Mouse (Mus musculus) heart, embryonic 12.5 days (tissue): ENCODE measurements around the gene Cntrob. TPM values are rescaled to one million over a fixed set of nuclear protein-coding genes. Genes with fewer than 3 reads are reported as not detected.
A peak's percentile ranks its signal among the peaks of the same experiment; 100 is the strongest.

Experiments used
- ATAC-seq: fragments of 200-750 bp; cut with Nextera tagmentation; 2 replicates; pipeline ENCODE4 v1.8.0; 2017; ENCODE audit warnings: moderate TSS enrichment, moderate library complexity; ENCODE audit not compliant: insufficient number of reproducible peaks, low FRiP score
- H3K27ac ChIP-seq: fragments of 300-500 bp; sonication (generic); 2 replicates; pipeline ENCODE4 v1.5.1; 2016; ENCODE audit warnings: mild to moderate bottlenecking, moderate library complexity; ENCODE audit not compliant: poor library complexity, severe bottlenecking
- H3K27me3 ChIP-seq: fragments of 300-500 bp; sonication (generic); replicated peaks from 2 replicates; pipeline ENCODE4 v1.6.1; 2016; ENCODE audit warnings: mild to moderate bottlenecking, moderate library complexity
- H3K36me3 ChIP-seq: fragments of 300-500 bp; sonication (generic); 2 replicates; pipeline ENCODE4 v1.6.1; 2016; ENCODE audit warnings: mild to moderate bottlenecking, moderate library complexity
- H3K4me1 ChIP-seq: fragments of 300-500 bp; sonication (generic); replicated peaks from 2 replicates; pipeline ENCODE4 v1.6.1; 2016; ENCODE audit warnings: mild to moderate bottlenecking
- H3K4me2 ChIP-seq: fragments of 300-500 bp; sonication (generic); 2 replicates; pipeline ENCODE4 v1.6.1; 2016; ENCODE audit warnings: mild to moderate bottlenecking, moderate library complexity
- H3K4me3 ChIP-seq: fragments of 300-500 bp; sonication (generic); 2 replicates; pipeline ENCODE4 v1.5.1; 2016; ENCODE audit warnings: mild to moderate bottlenecking
- H3K9ac ChIP-seq: fragments of 300-500 bp; sonication (generic); 2 replicates; pipeline ENCODE4 v1.6.1; 2016; ENCODE audit warnings: mild to moderate bottlenecking, moderate library complexity
- H3K9me3 ChIP-seq: fragments of 300-500 bp; sonication (generic); replicated peaks from 2 replicates; pipeline ENCODE4 v1.6.1; 2016; ENCODE audit warnings: mild to moderate bottlenecking, moderate library complexity
- WGBS: fragments of 180-500 bp; shearing (Covaris S2); methylation state at CpG from one replicate; pipeline ENCODE4 v1.1.7; 2016; 5-methylcytosine and 5-hydroxymethylcytosine counted together
- polyA plus RNA-seq: library from polyadenylated mRNA; unstranded; fragments of >200 nt; fragmentation: Nextera tagmentation; extraction: Ambion mirVana; gene quantifications from 2 replicates; pipeline ENCODE4 v1.2.1, GENCODE M21; 2016

Cntrob gene
- 18.6 and 21.8 TPM in 2 replicates for polyA plus RNA-seq

DNA sequence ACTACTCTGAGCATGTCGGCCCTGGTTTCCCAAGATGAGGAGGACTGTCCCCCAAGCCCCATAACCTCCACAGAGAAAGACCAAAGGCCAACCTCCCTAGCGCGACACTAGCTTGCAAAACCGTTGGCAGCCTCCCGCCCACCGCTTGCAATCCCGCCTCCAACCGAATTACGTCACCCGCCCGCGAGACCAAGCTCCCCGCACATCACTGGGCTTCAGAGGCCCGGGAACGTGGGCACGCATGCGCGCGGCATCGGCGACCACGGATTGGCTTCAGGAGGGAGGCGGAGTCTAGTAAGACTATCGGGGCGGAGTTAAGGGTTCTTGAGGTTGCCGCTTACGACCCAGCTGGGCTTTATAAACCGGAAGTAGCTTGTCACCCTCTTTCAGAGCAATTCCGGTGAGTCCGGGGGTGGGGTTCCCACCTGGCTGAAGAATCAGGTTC is at the start of gene Cntrob, which contains the start of gene Trappc1:
Gene Cntrob (minus strand): TSS at position 109 of the 445 bp plus-strand sequence.
Gene Trappc1 (plus strand): TSS at position 314 of the 445 bp plus-strand sequence.
- Histone ChIP-seq H3K4me3 (peak within 1 kb of the TSS; percentile 61), H3K9ac (peak within 1 kb of the TSS; percentile 83), H3K4me1 (peaks cover 43% of the 10 kb centered on the region), H3K27ac (peak within 1 kb of the TSS; percentile 83), H3K27me3 (peaks cover 19% of the 10 kb centered on the region), H3K9me3 (no peaks in the 10 kb centered on the region), H3K36me3 (peaks cover 21% of the 10 kb centered on the region), H3K4me2 (peak within 1 kb of the TSS; percentile 87)
- WGBS, result under 1% methylated on average over 30 of the region's 30 CpGs
- peak; percentile 95 for ATAC-seq

- Histone ChIP-seq H3K27me3 (no peaks in the 10 kb centered on the region), H3K9me3 (no peaks in the 10 kb centered on the region), H3K27ac (peak overlapping the region; percentile 72), H3K9ac (no peak overlapping the region), H3K4me2 (0 out of 2 replicates have a peak overlapping the region, but pooled peaks have one; percentile 42), H3K4me3 (no peak overlapping the region), H3K36me3 (peaks cover 8% of the 10 kb centered on the region), H3K4me1 (peaks cover 37% of the 10 kb centered on the region)
- no peak for ATAC-seq
- 58% methylated on average over 3 of the region's 3 CpGs for WGBS
Measured at GRCm38 (mm10) chr11:69372780-69373170, 49.2 kb upstream of the Cntrob start.

GRCm38 (mm10) chr11:69372056-69372779 is 48.6 kb upstream of the Cntrob start:
- Histone ChIP-seq H3K4me3 (peak overlapping the region; percentile 3; the same call in 1 of the 2 replicates), H3K9me3 (no peaks in the 10 kb centered on the region), H3K9ac (peak overlapping the region; percentile 23)

GRCm38 (mm10) chr11:69371601-69372000 is 48.0 kb upstream of the Cntrob start:
- ATAC-seq, result no peak
- Histone ChIP-seq H3K9ac (no peak overlapping the region), H3K4me2 (peak overlapping the region; percentile 42)

More at GRCm38 (mm10) chr11:69372056-69372779, 48.6 kb upstream of the Cntrob start:
- Histone ChIP-seq H3K27me3 (no peaks in the 10 kb centered on the region), H3K36me3 (peaks cover 8% of the 10 kb centered on the region), H3K4me1 (peaks cover 43% of the 10 kb centered on the region), H3K4me2 (peak overlapping the region; percentile 42), H3K27ac (peak overlapping the region; percentile 72)
- WGBS, result 13% methylated on average over 12 of the region's 12 CpGs
- ATAC-seq, result no peak

DNA sequence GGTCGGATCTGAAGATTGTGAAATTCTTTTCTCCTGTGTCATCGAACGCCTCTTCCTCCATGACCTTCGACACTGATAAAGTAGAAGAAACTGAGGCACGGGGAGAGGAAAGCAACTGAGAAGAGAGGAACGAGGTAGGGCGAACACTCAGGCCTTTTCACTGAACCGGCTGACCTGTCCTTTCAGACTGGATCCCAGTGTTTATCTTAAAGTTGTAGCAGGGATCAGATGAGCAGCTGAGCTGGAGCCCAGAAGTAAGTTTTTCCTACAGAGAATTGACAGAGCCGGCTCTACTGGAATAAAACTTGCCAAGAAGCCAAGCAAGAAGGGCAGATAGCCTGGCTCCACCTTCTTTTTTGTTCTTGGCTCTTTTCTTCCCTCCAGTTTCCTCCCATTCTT is 47.2 kb upstream of the Cntrob start:
- no peaks in the 10 kb centered on the region for H3K27me3 ChIP-seq
- no peak for ATAC-seq
- no peak overlapping the region for H3K9ac ChIP-seq
- peak overlapping the region; percentile 72 for H3K27ac ChIP-seq
- H3K36me3 ChIP-seq, result peaks cover 8% of the 10 kb centered on the region; the same call in 1 of the 2 replicates
- WGBS, result 21% methylated on average over 9 of the region's 9 CpGs
- H3K4me1 ChIP-seq, result peaks cover 48% of the 10 kb centered on the region
- no peaks in the 10 kb centered on the region for H3K9me3 ChIP-seq
- peak overlapping the region; percentile 29; the same call in 1 of the 2 replicates for H3K4me2 ChIP-seq
- H3K4me3 ChIP-seq, result no peak overlapping the region

More at GRCm38 (mm10) chr11:69371601-69372000, 48.0 kb upstream of the Cntrob start:
- Histone ChIP-seq H3K4me3 (no peak overlapping the region), H3K27me3 (no peaks in the 10 kb centered on the region), H3K4me1 (peaks cover 43% of the 10 kb centered on the region), H3K9me3 (no peaks in the 10 kb centered on the region), H3K27ac (peak overlapping the region; percentile 72), H3K36me3 (peaks cover 8% of the 10 kb centered on the region)
- 55% methylated on average over 12 of the region's 12 CpGs for WGBS

GRCm38 (mm10) chr11:69369990-69370816 is 46.6 kb upstream of the Cntrob start:
- Histone ChIP-seq H3K27ac (no peak overlapping the region; the same call in 1 of the 2 replicates), H3K4me1 (peaks cover 54% of the 10 kb centered on the region), H3K27me3 (no peaks in the 10 kb centered on the region), H3K9me3 (no peaks in the 10 kb centered on the region), H3K4me3 (no peak overlapping the region), H3K9ac (no peak overlapping the region), H3K4me2 (peak overlapping the region; percentile 97), H3K36me3 (peaks cover 5% of the 10 kb centered on the region; the same call in 1 of the 2 replicates)
- no peak for ATAC-seq
- WGBS, result 40% methylated on average over 2 of the region's 2 CpGs

DNA sequence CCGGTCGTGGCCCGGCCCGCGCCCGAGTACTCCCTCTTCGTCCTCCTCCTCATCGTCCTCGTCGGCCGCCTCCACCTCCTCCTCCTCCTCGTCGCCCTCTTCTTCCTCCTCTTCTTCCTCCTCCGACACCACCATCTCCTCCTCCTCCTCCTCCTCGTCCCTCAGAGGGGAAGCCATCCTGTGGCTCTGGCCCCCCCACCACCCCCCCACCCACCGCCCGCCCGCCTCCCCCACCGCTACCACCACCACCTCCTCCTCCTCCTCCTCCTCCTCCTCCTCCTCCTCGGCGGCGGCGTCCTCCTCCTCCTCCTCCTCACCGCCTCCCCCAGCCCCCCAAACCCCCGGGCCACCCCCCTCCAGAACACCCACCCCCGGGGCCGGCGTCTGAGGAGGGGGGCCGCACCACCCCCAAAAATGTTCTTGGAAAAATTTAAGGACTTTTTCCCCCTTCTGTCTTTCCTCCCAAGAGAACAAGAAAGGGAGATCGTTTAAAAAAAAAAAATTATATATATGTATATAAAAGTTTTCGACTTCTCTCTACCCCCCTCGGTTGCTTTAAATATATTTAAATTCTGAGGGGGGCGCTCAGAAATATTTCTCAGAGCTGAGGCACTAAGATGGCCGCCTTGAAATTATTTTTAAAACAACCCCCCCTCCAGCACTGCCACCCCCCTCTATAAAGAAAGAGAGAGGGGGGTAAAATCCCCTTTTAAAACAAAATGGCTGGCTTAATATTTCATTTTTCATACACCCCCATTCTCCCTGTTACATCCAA is 45.8 kb upstream of the Cntrob start, which contains the start of gene Chd3:
Gene Chd3 (minus strand): TSS at position 192 of the 775 bp plus-strand sequence.
- 7% methylated on average over 11 of the region's 34 CpGs for WGBS
- no peak for ATAC-seq
- H3K4me1 ChIP-seq, result peaks cover 62% of the 10 kb centered on the region

DNA sequence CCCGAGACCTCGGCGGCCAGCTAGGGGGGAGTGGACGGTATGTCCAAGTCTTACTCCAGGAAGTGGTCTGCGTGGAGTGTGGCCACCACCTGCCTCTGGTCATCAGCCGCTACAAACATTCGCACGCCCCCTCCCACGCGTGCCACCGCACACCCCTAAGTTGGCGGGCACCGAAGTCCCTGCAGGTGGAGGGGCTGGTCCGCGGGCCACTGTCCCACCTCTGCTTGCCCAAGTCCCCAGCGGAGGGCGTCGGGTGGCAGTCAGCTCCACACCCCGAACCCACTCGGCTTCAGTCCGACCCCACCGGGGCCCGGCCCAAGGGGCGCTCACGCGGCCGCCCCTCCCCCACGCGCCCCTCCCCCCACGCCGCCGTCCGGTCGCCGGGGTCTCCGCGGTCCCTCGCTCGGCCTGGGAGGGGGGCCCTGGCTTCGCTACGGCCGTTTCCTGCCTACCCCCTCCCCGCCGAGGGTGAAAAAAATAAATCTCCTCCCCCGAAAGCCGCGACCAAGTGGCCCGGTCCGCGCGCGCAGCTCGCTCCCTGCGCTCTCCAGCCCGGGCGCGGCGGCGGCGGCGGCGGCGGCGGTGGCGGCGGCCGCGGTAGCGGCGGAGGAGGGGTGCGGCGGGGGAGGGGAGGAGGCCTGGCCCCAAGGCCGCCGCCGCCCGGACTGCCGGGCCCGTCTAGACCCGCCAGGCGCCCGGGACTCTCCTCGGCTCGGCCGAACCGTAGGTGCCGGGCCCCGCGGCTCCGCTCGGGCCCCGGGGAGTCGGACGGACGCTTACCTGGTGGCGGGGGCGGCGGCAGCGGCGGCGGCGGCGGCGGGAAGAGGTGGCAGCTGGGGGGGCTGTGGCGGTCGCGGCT is 45.0 kb upstream of the Cntrob start:
- WGBS, result under 1% methylated on average over 52 of the region's 106 CpGs
- H3K4me1 ChIP-seq, result peaks cover 66% of the 10 kb centered on the region
- H3K9ac ChIP-seq, result peak overlapping the region; percentile 100
- peak; percentile 26 for ATAC-seq
- peaks cover 4% of the 10 kb centered on the region for H3K36me3 ChIP-seq
- no peaks in the 10 kb centered on the region for H3K27me3 ChIP-seq
- no peaks in the 10 kb centered on the region for H3K9me3 ChIP-seq
- H3K27ac ChIP-seq, result peak overlapping the region; percentile 97
- peak overlapping the region; percentile 97 for H3K4me2 ChIP-seq
- H3K4me3 ChIP-seq, result peak overlapping the region; percentile 98

More for the DNA sequence above, 45.8 kb upstream of the Cntrob start, which contains the start of gene Chd3:
- H3K9ac ChIP-seq, result peak within 1 kb of the TSS; percentile 100
- peak within 1 kb of the TSS; percentile 98 for H3K4me3 ChIP-seq
- no peaks in the 10 kb centered on the region for H3K27me3 ChIP-seq
- H3K9me3 ChIP-seq, result no peaks in the 10 kb centered on the region
- peak within 1 kb of the TSS; percentile 97 for H3K4me2 ChIP-seq
- peak within 1 kb of the TSS; percentile 97 for H3K27ac ChIP-seq
- H3K36me3 ChIP-seq, result peaks cover 5% of the 10 kb centered on the region; the same call in 1 of the 2 replicates

DNA sequence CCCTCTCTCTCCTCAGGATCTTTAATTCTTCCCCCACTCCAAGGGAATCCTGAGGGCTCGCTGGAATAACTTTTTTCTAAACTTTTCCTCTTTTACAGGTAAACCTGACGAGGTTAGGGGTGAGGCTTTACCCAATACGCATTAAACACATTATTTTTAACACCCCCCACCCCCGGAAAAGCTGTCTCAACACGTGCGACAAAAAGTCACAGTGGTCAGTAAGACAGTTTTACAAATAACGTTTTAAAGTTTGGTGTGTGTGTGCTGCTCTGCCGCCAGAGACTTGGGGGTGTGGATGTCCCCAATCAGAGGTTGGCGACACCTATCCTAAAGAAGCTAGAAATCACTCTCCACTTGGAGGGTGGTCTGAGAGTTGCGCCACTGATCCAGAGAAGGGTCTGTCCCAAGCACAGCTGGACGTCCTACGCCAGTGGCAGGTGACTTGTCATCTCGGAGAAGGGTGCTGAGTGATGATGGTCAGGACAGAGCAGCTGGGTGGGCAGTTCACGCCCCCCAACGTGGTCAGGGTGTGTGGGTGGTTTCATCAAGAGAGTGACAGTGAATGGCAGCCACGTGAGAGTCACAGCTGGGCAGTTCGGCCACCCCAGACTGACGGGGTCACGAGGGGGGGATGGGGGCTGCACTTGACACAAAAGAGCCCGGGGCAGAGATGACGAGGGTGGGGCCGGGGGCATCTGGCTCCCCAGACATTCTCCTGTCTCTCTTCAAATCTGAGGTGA is 44.2 kb upstream of the Cntrob start:
- H3K9me3 ChIP-seq, result no peaks in the 10 kb centered on the region
- H3K36me3 ChIP-seq, result peaks cover 11% of the 10 kb centered on the region
- H3K4me1 ChIP-seq, result peaks cover 58% of the 10 kb centered on the region
- peak overlapping the region; percentile 100 for H3K9ac ChIP-seq
- ATAC-seq, result peak; percentile 22; the same call in 1 of the 2 replicates
- peak overlapping the region; percentile 98 for H3K4me3 ChIP-seq
- H3K27ac ChIP-seq, result peak overlapping the region; percentile 97
- no peaks in the 10 kb centered on the region for H3K27me3 ChIP-seq
- WGBS, result under 1% methylated on average over 22 of the region's 22 CpGs
- peak overlapping the region; percentile 97 for H3K4me2 ChIP-seq
